Mouse (Mus musculus): ENCODE results near the gene Ralgds. TPM values are rescaled to one million over a fixed set of nuclear protein-coding genes. Genes with fewer than 3 reads are reported as not detected.
A peak's percentile ranks its signal among the peaks of the same experiment; 100 is the strongest.

The Ralgds gene
- polyA plus RNA-seq, 1 experiment: 49.2 TPM

- no peaks in the 10 kb centered on the region for H3K27me3 ChIP-seq (ENCODE audit: control insufficient read depth, insufficient read depth, low read length, poor library complexity, severe bottlenecking)
- no peak overlapping the region for H3K9ac ChIP-seq (ENCODE audit: low read depth, poor library complexity, severe bottlenecking)
- H3K9me3 ChIP-seq (replicated peaks; ENCODE audit: control insufficient read depth, insufficient read depth, low read length, poor library complexity, severe bottlenecking): no peaks in the 10 kb centered on the region
- TF ChIP-seq POLR2A (IDR thresholded peaks at IDR 0.05; ENCODE audit: insufficient read depth, low read length): no peak
- TF ChIP-seq EP300 (IDR thresholded peaks at IDR 0.05; ENCODE audit: insufficient read depth, low read depth, low read length): no peak
- TF ChIP-seq CTCF (IDR thresholded peaks at IDR 0.05; ENCODE audit: low read depth, low read length): no peak
- H3K4me1 ChIP-seq (ENCODE audit: control insufficient read depth, insufficient read depth, low read length): no peaks in the 10 kb centered on the region
- H3K36me3 ChIP-seq (ENCODE audit: control insufficient read depth, insufficient read depth, low read length, poor library complexity, severe bottlenecking): no peaks in the 10 kb centered on the region
- H3K27ac ChIP-seq (ENCODE audit: insufficient read depth, low read length): no peak overlapping the region
- no peak overlapping the region for H3K4me3 ChIP-seq (ENCODE audit: low read depth, low read length)
These were observed 83.1 kb downstream of the Ralgds start for GRCm38 (mm10) chr2:28596021-28596420.

DNA sequence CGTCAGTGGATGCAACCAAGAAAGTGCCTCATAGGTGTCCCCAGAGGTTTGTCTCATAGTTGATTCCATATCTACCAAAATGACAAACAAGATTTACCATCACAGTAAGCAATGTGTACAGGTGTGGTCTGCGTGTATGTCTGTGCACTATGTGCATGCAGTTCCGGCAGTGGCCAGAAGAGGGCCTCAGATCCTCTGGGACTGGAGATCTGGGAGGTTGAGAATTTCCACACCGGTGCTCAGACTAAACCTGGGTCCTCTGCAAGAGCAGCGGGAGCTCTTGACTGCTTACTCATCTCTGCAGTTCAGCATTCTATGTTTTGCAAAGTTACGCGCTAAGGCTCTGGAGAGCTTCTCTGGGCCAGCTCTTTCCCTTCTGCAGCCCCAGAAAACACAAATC is 84.1 kb downstream of the Ralgds start:
- Histone ChIP-seq H3K4me3 (ENCODE audit: low read depth, low read length) (no peak overlapping the region), H3K36me3 (ENCODE audit: control insufficient read depth, insufficient read depth, low read length, poor library complexity, severe bottlenecking) (no peaks in the 10 kb centered on the region), H3K9me3 (replicated peaks; ENCODE audit: control insufficient read depth, insufficient read depth, low read length, poor library complexity, severe bottlenecking) (no peaks in the 10 kb centered on the region), H3K27ac (ENCODE audit: insufficient read depth, low read length) (no peak overlapping the region), H3K4me1 (ENCODE audit: control insufficient read depth, insufficient read depth, low read length) (no peaks in the 10 kb centered on the region), H3K27me3 (ENCODE audit: control insufficient read depth, insufficient read depth, low read length, poor library complexity, severe bottlenecking) (no peaks in the 10 kb centered on the region), H3K9ac (ENCODE audit: low read depth, poor library complexity, severe bottlenecking) (no peak overlapping the region)
- no peak for TF ChIP-seq EP300 (IDR thresholded peaks at IDR 0.05; ENCODE audit: insufficient read depth, low read depth, low read length)
- TF ChIP-seq CTCF (IDR thresholded peaks at IDR 0.05; ENCODE audit: low read depth, low read length): peak; percentile 73

GRCm38 (mm10) chr2:28597733-28598547 is 85.0 kb downstream of the Ralgds start:
- no peak overlapping the region for H3K9ac ChIP-seq (ENCODE audit: low read depth, poor library complexity, severe bottlenecking)
- H3K4me3 ChIP-seq (ENCODE audit: low read depth, low read length): no peak overlapping the region
- no peaks in the 10 kb centered on the region for H3K9me3 ChIP-seq (replicated peaks; ENCODE audit: control insufficient read depth, insufficient read depth, low read length, poor library complexity, severe bottlenecking)
- no peaks in the 10 kb centered on the region for H3K4me1 ChIP-seq (ENCODE audit: control insufficient read depth, insufficient read depth, low read length)
- no peak for TF ChIP-seq POLR2A (IDR thresholded peaks at IDR 0.05; ENCODE audit: insufficient read depth, low read length)
- no peak for TF ChIP-seq CTCF (IDR thresholded peaks at IDR 0.05; ENCODE audit: low read depth, low read length)
- TF ChIP-seq EP300 (IDR thresholded peaks at IDR 0.05; ENCODE audit: insufficient read depth, low read depth, low read length): no peak
- H3K27ac ChIP-seq (ENCODE audit: insufficient read depth, low read length): no peak overlapping the region
- H3K36me3 ChIP-seq (ENCODE audit: control insufficient read depth, insufficient read depth, low read length, poor library complexity, severe bottlenecking): no peaks in the 10 kb centered on the region
- H3K27me3 ChIP-seq (ENCODE audit: control insufficient read depth, insufficient read depth, low read length, poor library complexity, severe bottlenecking): no peaks in the 10 kb centered on the region

DNA sequence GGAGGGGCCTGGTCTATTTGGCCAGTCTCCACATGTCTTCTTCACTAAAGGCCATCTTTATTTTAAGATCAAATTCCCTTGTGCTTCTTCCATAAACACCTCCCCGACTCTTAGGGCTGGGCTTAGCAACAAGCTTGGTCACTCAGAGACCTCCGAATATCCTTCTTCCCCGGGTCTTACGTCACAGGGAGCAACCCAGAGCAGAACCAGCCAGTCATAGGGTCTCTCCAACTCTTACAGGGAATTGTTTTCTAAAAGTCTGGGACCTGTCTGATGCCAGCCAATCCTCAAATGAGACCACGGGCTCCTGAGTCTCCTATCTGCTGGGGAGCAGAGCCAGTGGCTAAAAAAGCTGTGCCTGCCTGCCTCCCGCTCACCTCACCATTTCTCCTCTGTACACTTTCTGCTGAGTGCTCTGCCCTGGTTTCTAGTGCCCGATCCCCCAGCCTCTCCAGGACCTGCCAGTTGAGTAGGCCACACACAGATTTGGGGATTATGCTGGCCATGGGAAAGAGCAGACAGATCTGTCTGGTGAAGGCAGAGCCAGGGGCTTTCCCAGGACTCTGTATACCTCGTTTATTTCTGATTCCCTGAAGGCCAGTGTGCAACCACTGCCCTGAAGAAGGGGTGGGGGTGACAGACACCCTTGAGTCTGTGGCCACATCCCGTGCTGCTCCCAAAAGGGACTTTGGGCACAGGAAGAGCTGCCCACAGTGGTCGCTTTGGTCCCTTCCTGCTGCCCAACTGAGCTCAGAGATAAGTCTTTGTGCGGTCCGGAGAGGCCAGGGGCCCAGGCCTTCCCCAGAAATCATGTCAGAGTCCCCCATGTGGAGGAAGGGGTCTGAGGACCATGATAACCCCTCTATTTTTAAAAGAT is 86.0 kb downstream of the Ralgds start:
- H3K4me3 ChIP-seq (ENCODE audit: low read depth, low read length): no peak overlapping the region
- H3K36me3 ChIP-seq (ENCODE audit: control insufficient read depth, insufficient read depth, low read length, poor library complexity, severe bottlenecking): no peaks in the 10 kb centered on the region
- H3K27me3 ChIP-seq (ENCODE audit: control insufficient read depth, insufficient read depth, low read length, poor library complexity, severe bottlenecking): no peaks in the 10 kb centered on the region
- no peak overlapping the region for H3K9ac ChIP-seq (ENCODE audit: low read depth, poor library complexity, severe bottlenecking)
- H3K4me1 ChIP-seq (ENCODE audit: control insufficient read depth, insufficient read depth, low read length): no peaks in the 10 kb centered on the region
- H3K27ac ChIP-seq (ENCODE audit: insufficient read depth, low read length): no peak overlapping the region
- H3K9me3 ChIP-seq (replicated peaks; ENCODE audit: control insufficient read depth, insufficient read depth, low read length, poor library complexity, severe bottlenecking): no peaks in the 10 kb centered on the region
- TF ChIP-seq CTCF (IDR thresholded peaks at IDR 0.05; ENCODE audit: low read depth, low read length) (no peak), POLR2A (IDR thresholded peaks at IDR 0.05; ENCODE audit: insufficient read depth, low read length) (no peak), EP300 (IDR thresholded peaks at IDR 0.05; ENCODE audit: insufficient read depth, low read depth, low read length) (no peak)

DNA sequence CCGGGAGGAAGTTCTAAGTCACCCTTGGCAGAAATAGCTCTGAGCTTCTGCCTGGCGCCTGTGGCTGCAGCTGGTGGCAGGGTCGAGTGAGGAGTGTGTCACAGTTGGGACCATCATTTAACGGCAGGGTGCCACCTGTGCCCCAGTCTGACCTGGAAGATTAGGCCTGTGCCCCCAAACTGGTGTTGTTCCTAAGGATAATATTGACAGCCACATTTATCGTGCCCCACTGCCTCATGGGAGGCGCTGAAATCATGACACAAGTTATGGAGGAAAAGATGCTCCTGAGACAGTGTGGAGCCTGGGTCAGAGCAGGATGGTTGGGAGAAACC is 86.6 kb downstream of the Ralgds start:
- H3K9me3 ChIP-seq (replicated peaks; ENCODE audit: control insufficient read depth, insufficient read depth, low read length, poor library complexity, severe bottlenecking): no peaks in the 10 kb centered on the region
- no peak overlapping the region for H3K9ac ChIP-seq (ENCODE audit: low read depth, poor library complexity, severe bottlenecking)
- H3K4me3 ChIP-seq (ENCODE audit: low read depth, low read length): no peak overlapping the region
- no peak for TF ChIP-seq CTCF (IDR thresholded peaks at IDR 0.05; ENCODE audit: low read depth, low read length)
- TF ChIP-seq POLR2A (IDR thresholded peaks at IDR 0.05; ENCODE audit: insufficient read depth, low read length): no peak
- no peak for TF ChIP-seq EP300 (IDR thresholded peaks at IDR 0.05; ENCODE audit: insufficient read depth, low read depth, low read length)
- no peaks in the 10 kb centered on the region for H3K4me1 ChIP-seq (ENCODE audit: control insufficient read depth, insufficient read depth, low read length)
- no peak overlapping the region for H3K27ac ChIP-seq (ENCODE audit: insufficient read depth, low read length)
- H3K36me3 ChIP-seq (ENCODE audit: control insufficient read depth, insufficient read depth, low read length, poor library complexity, severe bottlenecking): no peaks in the 10 kb centered on the region
- H3K27me3 ChIP-seq (ENCODE audit: control insufficient read depth, insufficient read depth, low read length, poor library complexity, severe bottlenecking): no peaks in the 10 kb centered on the region
